Mouse (Mus musculus): ENCODE measurements around the gene Pole. TPM values are rescaled to one million over a fixed set of nuclear protein-coding genes. Genes with fewer than 3 reads are reported as not detected.

Gene Pole
- polyA plus RNA-seq (2016; fragmentation: Nextera tagmentation; extraction: Ambion mirVana) = 40.8 and 44.1 TPM in 2 replicates

DNA sequence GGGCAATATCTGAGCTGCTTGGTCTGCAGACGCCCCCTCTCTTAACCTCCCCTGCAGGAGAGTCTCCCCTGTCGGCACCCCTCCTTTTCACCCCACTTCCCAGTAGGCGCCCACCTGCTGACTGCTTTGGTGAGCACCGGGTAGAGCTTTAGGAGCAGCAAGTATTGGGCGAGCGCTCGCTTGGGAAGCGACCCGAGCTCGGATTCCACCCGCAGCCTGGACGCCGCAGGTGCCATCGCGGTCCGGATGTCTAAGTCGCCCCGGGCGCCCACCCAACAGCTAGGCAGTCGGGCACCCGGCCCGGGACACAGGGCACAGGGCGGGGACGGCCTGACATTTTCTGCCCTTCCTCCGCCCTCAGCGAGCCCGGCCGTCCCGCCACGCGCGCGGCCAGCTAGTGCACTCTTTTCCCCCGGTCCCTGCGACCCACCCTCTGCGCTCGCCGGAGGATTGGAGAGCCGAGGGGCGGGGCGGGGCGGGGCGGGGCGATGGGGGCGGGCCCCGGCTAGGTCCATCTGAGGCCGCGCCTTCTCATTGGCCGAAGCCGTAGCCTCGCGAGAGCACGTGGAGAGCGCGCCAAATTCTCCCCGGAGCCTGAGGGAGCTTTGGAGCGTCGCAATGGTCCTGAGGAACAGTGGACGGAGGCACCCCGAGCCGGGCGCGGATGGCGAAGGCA lies at the start of gene Pole, which contains the start of gene Pxmp2:
Gene Pole (plus strand): TSS at position 537 of the 676 bp plus-strand sequence.
Gene Pxmp2 (minus strand): TSS at position 417 of the 676 bp plus-strand sequence.
- 0% methylated on average over 64 of the region's 64 CpGs for WGBS
- DNase-seq (ENCODE audit: low spot score) = peak; percentile 95
- Histone ChIP-seq H3K27me3 (ENCODE audit: low read depth, poor library complexity, severe bottlenecking) (peaks cover 24% of the 10 kb centered on the region), H3K36me3 (peaks cover 22% of the 10 kb centered on the region), H3K9me3 (replicated peaks) (no peaks in the 10 kb centered on the region), H3K4me3 (peak within 1 kb of the TSS; percentile 82), H3K27ac (replicated peaks) (peak within 1 kb of the TSS; percentile 93), H3K4me1 (peaks cover 22% of the 10 kb centered on the region)

DNA sequence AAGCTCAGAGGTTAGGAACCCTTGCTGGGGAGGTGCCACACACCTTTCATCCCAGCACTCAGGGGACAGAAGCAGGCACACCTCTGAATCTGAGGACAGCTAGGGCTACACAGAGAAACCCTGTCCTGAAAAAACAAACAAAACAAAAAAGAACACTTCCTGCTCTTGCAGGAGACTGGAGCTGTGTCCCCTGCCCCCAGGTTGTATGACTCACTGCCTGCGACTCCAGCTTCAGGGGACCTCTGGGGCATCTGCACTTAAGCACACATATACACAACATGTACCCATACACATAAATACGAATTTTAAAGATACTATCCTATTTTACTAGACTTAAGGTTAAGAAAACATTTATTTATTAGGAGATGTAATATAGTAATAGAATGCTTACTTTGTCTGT lies 42.0 kb upstream of the Pole start:
- no peak overlapping the region for H3K27ac ChIP-seq (replicated peaks)
- H3K27me3 ChIP-seq (ENCODE audit: low read depth, poor library complexity, severe bottlenecking) = no peaks in the 10 kb centered on the region
- no peaks in the 10 kb centered on the region for H3K4me1 ChIP-seq
- 91% methylated on average over 2 of the region's 2 CpGs for WGBS
- H3K9me3 ChIP-seq (replicated peaks) = no peaks in the 10 kb centered on the region
- no peak for DNase-seq (ENCODE audit: low spot score)
- H3K36me3 ChIP-seq = peaks cover 100% of the 10 kb centered on the region
- no peak overlapping the region for H3K4me3 ChIP-seq

DNA sequence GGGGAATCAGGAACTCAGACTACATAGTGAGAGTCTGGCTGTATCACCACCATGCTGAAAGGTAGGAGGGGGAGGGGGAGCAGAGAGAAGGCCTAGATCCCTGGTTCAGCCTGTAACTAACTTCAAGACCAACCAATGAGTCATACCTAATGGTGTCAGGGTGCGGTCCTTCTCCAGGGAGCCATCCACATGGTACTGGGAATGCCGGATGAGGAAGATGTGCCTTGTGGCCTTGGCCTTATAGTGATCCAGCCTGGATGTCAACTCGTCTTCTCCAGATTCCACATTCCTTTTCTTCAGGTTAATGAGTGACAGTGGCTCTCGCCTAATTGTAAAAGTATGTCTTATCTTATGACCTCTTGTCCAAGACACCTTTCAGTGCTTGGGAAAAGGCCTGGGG lies 19.2 kb upstream of the Pole start:
- Histone ChIP-seq H3K27ac (replicated peaks) (no peak overlapping the region), H3K27me3 (ENCODE audit: low read depth, poor library complexity, severe bottlenecking) (no peaks in the 10 kb centered on the region), H3K36me3 (peaks cover 53% of the 10 kb centered on the region), H3K4me1 (peaks cover 12% of the 10 kb centered on the region), H3K9me3 (replicated peaks) (no peaks in the 10 kb centered on the region), H3K4me3 (no peak overlapping the region)
- WGBS = 93% methylated on average over 4 of the region's 4 CpGs
- DNase-seq (ENCODE audit: low spot score) = no peak

DNA sequence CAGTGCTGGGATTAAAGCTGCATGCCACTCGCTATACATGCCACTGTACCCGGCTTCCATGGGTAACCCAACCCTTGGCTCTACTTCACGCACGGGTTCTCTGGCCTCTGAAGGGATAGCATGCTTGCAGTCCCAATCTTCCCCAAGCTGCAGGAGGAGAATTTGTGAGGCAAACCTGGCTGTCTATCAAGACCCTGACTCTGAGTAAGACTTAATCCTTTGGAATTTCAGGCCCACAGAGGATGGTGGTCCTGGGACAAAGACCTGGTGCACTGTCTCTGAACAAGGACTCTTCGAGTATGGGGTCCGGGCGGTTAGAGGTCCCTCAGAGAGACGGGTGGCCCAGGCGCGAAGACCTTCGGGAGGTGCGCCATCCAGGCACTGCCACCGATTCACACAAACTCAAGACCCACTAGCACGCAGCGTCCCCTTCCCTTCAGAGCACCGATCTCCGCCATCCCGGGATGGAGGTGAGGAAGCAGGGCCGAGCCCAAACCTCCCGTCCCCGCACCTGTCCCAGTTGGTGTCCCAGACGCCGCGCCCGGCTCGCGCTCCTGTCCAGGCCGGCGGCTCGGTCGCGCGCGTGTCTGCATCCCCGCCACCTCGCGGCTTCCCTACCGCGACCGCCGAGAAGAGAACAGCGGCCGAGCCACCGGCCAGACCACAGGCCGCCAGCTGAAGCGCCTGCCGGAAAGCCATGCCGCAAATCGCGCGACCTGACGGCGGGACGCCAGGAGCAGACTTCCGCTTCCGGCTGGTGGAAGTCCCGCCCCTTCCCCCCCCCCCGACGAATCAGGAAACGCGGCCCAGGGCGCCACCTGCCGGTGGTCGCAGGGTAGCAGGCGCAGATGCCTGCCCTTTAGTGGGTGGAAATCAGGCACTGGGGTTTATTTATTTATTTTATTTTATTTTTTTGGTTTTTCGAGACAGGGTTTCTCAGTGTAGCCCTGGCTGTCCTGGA lies 16.7 kb upstream of the Pole start, which contains the start of gene Pgam5:
Gene Pgam5 (minus strand): TSS at position 773 of the 961 bp plus-strand sequence.
- WGBS = under 1% methylated on average over 66 of the region's 66 CpGs
- DNase-seq (ENCODE audit: low spot score) = peak; percentile 94
- Histone ChIP-seq H3K27ac (replicated peaks) (peak within 1 kb of the TSS; percentile 91), H3K4me1 (peaks cover 12% of the 10 kb centered on the region), H3K36me3 (peaks cover 36% of the 10 kb centered on the region), H3K9me3 (replicated peaks) (no peaks in the 10 kb centered on the region), H3K4me3 (peak within 1 kb of the TSS; percentile 98), H3K27me3 (ENCODE audit: low read depth, poor library complexity, severe bottlenecking) (no peaks in the 10 kb centered on the region)

DNA sequence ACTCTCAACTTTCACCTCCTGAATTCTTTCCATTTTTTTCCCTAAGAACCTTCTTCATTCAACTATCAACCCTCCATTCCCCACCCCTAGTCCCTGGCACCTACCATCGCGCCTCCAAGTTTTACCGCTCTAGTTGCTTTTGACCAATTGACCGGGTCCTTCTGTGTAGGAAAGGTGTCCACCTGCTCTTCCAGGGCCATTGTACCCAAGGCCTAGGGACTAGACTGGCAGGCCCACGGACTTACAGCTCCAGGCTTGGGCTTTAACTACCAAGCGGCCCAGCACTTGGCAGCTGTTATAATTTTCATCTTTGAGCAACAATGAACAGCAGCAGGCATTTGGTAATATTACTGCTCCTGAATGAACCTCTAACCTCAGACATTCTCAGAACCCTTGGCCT lies 15.9 kb upstream of the Pole start:
- Histone ChIP-seq H3K36me3 (peaks cover 27% of the 10 kb centered on the region), H3K27ac (replicated peaks) (no peak overlapping the region), H3K4me3 (no peak overlapping the region), H3K9me3 (replicated peaks) (no peaks in the 10 kb centered on the region), H3K27me3 (ENCODE audit: low read depth, poor library complexity, severe bottlenecking) (no peaks in the 10 kb centered on the region), H3K4me1 (peaks cover 12% of the 10 kb centered on the region)
- no peak for DNase-seq (ENCODE audit: low spot score)
- WGBS = 92% methylated on average over 6 of the region's 6 CpGs

DNA sequence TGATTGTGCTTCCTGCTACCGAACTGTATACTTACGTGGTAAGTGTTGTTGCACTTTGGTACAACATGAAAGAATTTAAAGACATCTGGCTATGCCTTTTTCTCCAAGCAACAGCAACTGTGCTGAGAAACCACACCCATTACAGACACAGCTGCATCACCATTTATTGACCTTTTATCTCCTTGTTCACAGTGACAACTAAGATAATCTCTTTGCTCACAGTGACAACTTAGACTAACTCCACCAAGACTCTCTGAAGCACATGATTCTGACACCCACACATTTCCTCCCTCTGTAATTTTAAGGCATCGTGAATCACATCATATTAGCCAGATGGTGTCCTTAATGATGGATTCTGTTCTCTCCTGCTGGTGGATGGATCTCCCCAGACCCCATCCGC lies 12.0 kb upstream of the Pole start:
- no peaks in the 10 kb centered on the region for H3K9me3 ChIP-seq (replicated peaks)
- H3K4me3 ChIP-seq = no peak overlapping the region
- H3K4me1 ChIP-seq = no peaks in the 10 kb centered on the region; the same call in 1 of the 2 replicates
- DNase-seq (ENCODE audit: low spot score) = no peak
- H3K36me3 ChIP-seq = no peaks in the 10 kb centered on the region
- H3K27ac ChIP-seq (replicated peaks) = no peak overlapping the region
- no peaks in the 10 kb centered on the region for H3K27me3 ChIP-seq (ENCODE audit: low read depth, poor library complexity, severe bottlenecking)
- WGBS = 75% methylated on average over 4 of the region's 4 CpGs

DNA sequence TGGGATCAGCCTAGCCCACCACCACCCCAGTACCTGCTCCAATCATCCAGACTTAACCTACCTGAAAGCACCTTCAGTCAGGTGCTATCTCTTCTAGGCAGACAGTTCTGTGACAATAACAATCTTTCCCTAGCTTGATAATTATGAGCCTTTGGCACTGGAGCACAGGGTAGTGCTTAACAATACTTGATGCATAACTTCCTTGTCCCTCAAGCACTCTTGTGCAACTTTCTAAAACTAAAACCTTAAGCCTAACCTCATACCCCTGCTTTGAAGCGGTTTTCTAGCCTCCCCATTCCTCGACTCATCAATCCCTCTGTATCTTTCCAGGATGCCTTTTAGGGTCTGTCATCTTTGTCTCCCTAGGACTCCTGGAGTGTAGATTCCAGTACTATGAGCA lies 11.3 kb upstream of the Pole start:
- Histone ChIP-seq H3K4me3 (no peak overlapping the region), H3K9me3 (replicated peaks) (no peaks in the 10 kb centered on the region), H3K27ac (replicated peaks) (no peak overlapping the region), H3K36me3 (no peaks in the 10 kb centered on the region), H3K4me1 (no peaks in the 10 kb centered on the region), H3K27me3 (ENCODE audit: low read depth, poor library complexity, severe bottlenecking) (no peaks in the 10 kb centered on the region)
- WGBS = 75% methylated on average over 2 of the region's 2 CpGs
- DNase-seq (ENCODE audit: low spot score) = no peak

DNA sequence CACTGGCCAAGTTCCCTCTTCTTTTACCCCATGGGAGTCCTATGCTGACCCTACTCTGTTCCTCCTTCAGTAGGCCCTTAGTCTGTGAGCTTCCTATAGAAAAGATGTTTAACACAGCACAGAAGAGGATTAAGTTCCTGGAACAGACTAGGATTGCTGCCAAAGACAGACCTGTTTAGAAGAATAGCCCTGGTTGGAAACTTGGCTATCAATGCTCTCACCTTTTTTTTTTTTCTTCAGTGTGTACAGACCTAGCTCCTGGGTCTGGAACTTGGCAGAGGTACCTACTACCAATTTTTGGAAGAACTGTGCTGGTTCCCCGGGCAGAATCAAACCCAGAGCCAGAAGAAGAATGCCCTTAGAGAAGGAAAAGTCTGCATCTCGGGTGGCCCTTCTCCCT lies 9.7 kb upstream of the Pole start:
- Histone ChIP-seq H3K27ac (replicated peaks) (no peak overlapping the region), H3K27me3 (ENCODE audit: low read depth, poor library complexity, severe bottlenecking) (no peaks in the 10 kb centered on the region)
- WGBS = 78% methylated on average over 2 of the region's 2 CpGs

DNA sequence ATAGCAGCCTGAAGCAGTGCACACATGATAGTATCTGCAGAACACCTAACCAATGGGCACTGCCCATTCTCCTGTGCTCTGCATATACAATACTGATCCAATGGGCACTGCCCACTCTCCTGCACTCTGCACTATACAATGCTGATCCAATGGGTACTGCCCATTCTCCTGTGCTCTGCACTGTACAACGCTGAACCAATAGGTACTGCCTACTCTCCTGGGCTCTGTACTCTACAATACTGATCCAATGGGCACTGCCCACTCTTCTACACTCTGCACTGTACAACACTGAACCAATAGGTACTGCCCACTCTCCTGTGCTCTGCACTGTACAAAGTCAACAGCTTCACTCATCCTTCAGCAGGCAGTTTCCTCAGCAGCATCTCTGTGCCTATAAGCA lies 9.2 kb upstream of the Pole start:
- Histone ChIP-seq H3K4me3 (no peak overlapping the region), H3K36me3 (no peaks in the 10 kb centered on the region), H3K4me1 (no peaks in the 10 kb centered on the region), H3K27me3 (ENCODE audit: low read depth, poor library complexity, severe bottlenecking) (no peaks in the 10 kb centered on the region), H3K27ac (replicated peaks) (no peak overlapping the region), H3K9me3 (replicated peaks) (no peaks in the 10 kb centered on the region)
- WGBS = 90% methylated on average over 1 of the region's 1 CpGs
- DNase-seq (ENCODE audit: low spot score) = no peak

More for the DNA sequence above, 9.7 kb upstream of the Pole start:
- no peaks in the 10 kb centered on the region for H3K9me3 ChIP-seq (replicated peaks)
- H3K4me3 ChIP-seq = no peak overlapping the region
- H3K36me3 ChIP-seq = no peaks in the 10 kb centered on the region
- no peak for DNase-seq (ENCODE audit: low spot score)
- H3K4me1 ChIP-seq = no peaks in the 10 kb centered on the region

DNA sequence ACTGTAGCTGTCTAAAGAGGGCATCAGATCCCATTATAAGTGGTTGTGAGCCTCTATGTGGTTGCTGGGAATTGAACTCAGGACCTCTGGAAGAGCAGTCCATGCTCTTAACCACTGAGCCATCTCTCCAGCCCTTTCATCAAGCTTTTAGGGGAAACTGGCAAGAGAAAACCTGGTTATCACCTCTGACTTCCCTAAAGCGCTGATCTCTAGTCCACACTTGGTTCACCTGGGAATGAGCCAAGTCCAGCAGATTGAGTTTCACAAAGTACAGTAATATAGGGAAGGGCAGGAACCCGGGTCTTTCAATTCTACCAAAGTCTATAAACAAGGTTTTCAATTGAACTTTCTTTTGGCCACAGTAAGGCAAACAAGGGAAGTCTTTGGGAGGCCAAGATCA lies 4.1 kb upstream of the Pole start:
- 87% methylated on average over 2 of the region's 2 CpGs for WGBS
- no peak for DNase-seq (ENCODE audit: low spot score)
- H3K36me3 ChIP-seq = no peaks in the 10 kb centered on the region
- H3K4me1 ChIP-seq = peaks cover 14% of the 10 kb centered on the region
- H3K27me3 ChIP-seq (ENCODE audit: low read depth, poor library complexity, severe bottlenecking) = peaks cover 24% of the 10 kb centered on the region
- no peak overlapping the region for H3K4me3 ChIP-seq
- no peaks in the 10 kb centered on the region for H3K9me3 ChIP-seq (replicated peaks)
- no peak overlapping the region for H3K27ac ChIP-seq (replicated peaks)

DNA sequence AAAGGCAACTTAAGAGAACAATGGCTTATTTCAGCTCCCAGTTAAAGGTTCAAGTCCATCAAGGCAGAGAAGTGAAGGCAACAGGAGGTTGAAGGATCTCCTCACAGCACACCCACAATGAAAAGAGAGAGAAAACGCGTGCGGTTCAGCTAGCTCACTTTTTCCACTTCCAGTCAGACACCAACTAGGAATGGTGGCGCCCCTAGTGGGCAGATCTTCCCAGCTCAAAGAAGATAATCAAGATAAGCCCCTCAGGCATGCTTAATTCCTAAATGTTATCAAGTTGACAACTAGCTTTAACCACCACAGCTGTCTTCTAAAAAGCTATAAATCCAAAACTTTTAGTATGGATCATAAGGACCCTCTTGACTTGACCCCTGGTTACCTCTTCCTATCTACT lies 1.6 kb upstream of the Pole start:
- DNase-seq (ENCODE audit: low spot score) = peak; percentile 59
- H3K4me3 ChIP-seq = peak overlapping the region; percentile 82; the same call in 1 of the 2 replicates
- H3K27ac ChIP-seq (replicated peaks) = no peak overlapping the region
- H3K27me3 ChIP-seq (ENCODE audit: low read depth, poor library complexity, severe bottlenecking) = peaks cover 24% of the 10 kb centered on the region
- no peaks in the 10 kb centered on the region for H3K9me3 ChIP-seq (replicated peaks)
- H3K36me3 ChIP-seq = peaks cover 8% of the 10 kb centered on the region
- peaks cover 22% of the 10 kb centered on the region for H3K4me1 ChIP-seq
- WGBS = 14% methylated on average over 4 of the region's 4 CpGs

DNA sequence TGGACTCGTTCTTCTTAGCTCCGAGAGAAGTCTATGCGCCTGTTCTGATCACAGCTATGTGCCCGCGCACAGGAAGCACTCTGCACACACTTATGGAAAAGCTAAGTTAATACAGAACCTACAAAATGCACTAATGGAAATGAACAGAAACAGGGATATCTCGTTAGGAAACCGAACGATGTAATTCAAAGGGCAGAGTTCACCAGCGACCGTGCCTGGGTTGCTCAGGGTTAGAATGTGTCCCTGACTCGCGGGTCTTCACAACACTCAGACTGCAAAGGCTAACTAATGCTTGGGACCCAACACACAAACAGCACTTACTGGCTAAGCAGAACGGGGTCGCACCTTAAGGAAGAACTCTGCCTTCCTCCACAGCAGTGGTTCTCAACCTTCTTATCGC lies 950 bp upstream of the Pole start:
- DNase-seq (ENCODE audit: low spot score) = peak; percentile 19
- Histone ChIP-seq H3K27me3 (ENCODE audit: low read depth, poor library complexity, severe bottlenecking) (peaks cover 24% of the 10 kb centered on the region), H3K27ac (replicated peaks) (no peak overlapping the region), H3K9me3 (replicated peaks) (no peaks in the 10 kb centered on the region), H3K4me1 (peaks cover 22% of the 10 kb centered on the region), H3K36me3 (peaks cover 14% of the 10 kb centered on the region), H3K4me3 (peak overlapping the region; percentile 82)
- 13% methylated on average over 15 of the region's 15 CpGs for WGBS
